Mouse (Mus musculus): ENCODE results near the gene Bud23. TPM values are rescaled to one million over a fixed set of nuclear protein-coding genes. Genes with fewer than 3 reads are reported as not detected.

Gene Bud23
- polyA plus RNA-seq, 1 experiment: 47.5 TPM

DNA sequence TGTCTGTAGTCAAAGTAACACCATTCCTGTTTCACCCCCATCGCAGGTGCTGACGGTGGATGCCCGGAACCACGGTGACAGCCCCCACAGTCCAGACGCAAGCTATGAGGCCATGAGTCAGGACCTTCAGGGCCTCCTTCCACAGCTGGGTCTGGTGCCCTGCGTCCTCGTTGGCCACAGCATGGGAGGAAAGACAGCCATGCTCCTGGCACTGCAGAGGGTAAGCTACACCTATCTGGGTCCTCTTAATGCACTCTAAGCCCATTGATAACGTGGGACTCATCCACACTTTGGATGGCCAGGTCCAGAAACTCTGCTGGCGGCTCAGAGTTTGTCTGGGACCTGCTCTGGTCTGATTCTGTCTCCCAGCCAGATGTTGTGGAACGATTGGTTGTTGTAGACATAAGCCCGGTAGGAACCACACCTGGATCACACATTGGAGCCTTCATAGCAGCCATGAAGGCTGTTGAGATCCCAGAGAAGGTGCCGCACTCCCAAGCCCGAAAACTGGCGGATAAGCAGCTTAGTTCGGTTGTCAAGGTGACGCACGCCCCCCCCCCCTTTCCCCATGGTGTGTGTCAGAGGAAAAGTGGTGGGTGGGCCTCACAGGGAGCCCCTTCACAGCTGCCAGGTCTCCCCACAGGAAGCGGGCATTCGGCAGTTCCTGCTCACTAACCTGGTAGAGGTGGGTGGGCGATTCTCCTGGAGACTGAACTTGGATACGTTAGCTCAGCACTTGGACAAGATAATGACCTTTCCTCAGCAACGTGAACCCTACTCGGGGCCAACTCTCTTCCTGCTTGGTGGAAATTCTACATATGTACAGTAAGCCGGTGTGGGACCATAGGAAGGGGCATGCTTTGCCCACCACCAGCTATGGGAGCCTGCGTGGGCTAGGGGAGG, 53.7 kb downstream of the Bud23 start:
- WGBS: 92% methylated on average over 25 of the region's 25 CpGs
- TF ChIP-seq POLR2A (IDR thresholded peaks at IDR 0.05; ENCODE audit: low read depth, low read length): no peak
- no peak for TF ChIP-seq CTCF (IDR thresholded peaks at IDR 0.05; ENCODE audit: extremely low read depth, insufficient read depth, insufficient read length, insufficient replicate concordance)
- Histone ChIP-seq H3K4me3 (ENCODE audit: extremely low read depth, insufficient read depth, insufficient read length) (no peak overlapping the region), H3K4me1 (ENCODE audit: control insufficient read depth, insufficient read depth, insufficient read length) (peaks cover 4% of the 10 kb centered on the region; the same call in 1 of the 2 replicates), H3K27ac (ENCODE audit: insufficient read depth, low read length) (no peak overlapping the region), H3K27me3 (ENCODE audit: control insufficient read depth, insufficient read depth, low read length) (no peaks in the 10 kb centered on the region), H3K36me3 (ENCODE audit: control insufficient read depth, insufficient read depth, low read length) (no peaks in the 10 kb centered on the region)
- DNase-seq (ENCODE audit: low read depth in 1 of 2, low spot score in 2 of 2): no peak

DNA sequence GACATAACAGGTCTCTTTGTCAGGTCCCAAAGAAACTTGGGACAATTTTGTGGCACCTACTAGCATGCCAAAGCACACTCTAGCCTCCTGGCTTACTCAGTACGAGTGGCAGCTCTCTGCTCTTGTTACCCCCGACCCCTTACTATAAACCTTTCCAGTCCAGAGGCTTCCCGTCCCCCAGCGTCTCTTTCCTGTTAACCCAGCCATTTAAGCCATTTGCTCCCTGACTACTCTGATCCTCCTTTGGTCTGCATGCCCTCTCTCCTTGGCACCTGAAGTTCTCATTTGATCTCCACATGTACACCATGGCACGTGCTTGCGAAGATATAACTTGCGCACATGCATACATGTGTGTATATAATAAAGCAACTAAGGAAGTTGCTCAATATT, 54.4 kb downstream of the Bud23 start:
- 48% methylated on average over 7 of the region's 7 CpGs for WGBS

GRCm38 (mm10) chr5:135009590-135010319, 55.0 kb downstream of the Bud23 start:
- WGBS: under 1% methylated on average over 36 of the region's 37 CpGs
- DNase-seq (ENCODE audit: low read depth in 1 of 2, low spot score in 2 of 2): peak; percentile 76 to 85
- TF ChIP-seq POLR2A (IDR thresholded peaks at IDR 0.05; ENCODE audit: low read depth, low read length) (0 out of 2 replicates have a peak, but pooled peaks have one; percentile 7), CTCF (IDR thresholded peaks at IDR 0.05; ENCODE audit: extremely low read depth, insufficient read depth, insufficient read length, insufficient replicate concordance) (no peak)
- Histone ChIP-seq H3K27ac (ENCODE audit: insufficient read depth, low read length) (peak overlapping the region; percentile 99), H3K36me3 (ENCODE audit: control insufficient read depth, insufficient read depth, low read length) (no peaks in the 10 kb centered on the region), H3K4me3 (ENCODE audit: extremely low read depth, insufficient read depth, insufficient read length) (peak overlapping the region; percentile 78), H3K4me1 (ENCODE audit: control insufficient read depth, insufficient read depth, insufficient read length) (peaks cover 4% of the 10 kb centered on the region; the same call in 1 of the 2 replicates), H3K27me3 (ENCODE audit: control insufficient read depth, insufficient read depth, low read length) (no peaks in the 10 kb centered on the region)

More for the DNA sequence above, 54.4 kb downstream of the Bud23 start:
- no peaks in the 10 kb centered on the region for H3K36me3 ChIP-seq (ENCODE audit: control insufficient read depth, insufficient read depth, low read length)
- no peaks in the 10 kb centered on the region for H3K27me3 ChIP-seq (ENCODE audit: control insufficient read depth, insufficient read depth, low read length)
- 0 out of 2 replicates have a peak overlapping the region, but pooled peaks have one; percentile 39 for H3K27ac ChIP-seq (ENCODE audit: insufficient read depth, low read length)
- H3K4me1 ChIP-seq (ENCODE audit: control insufficient read depth, insufficient read depth, insufficient read length): peaks cover 4% of the 10 kb centered on the region; the same call in 1 of the 2 replicates
- TF ChIP-seq CTCF (IDR thresholded peaks at IDR 0.05; ENCODE audit: extremely low read depth, insufficient read depth, insufficient read length, insufficient replicate concordance) (no peak), POLR2A (IDR thresholded peaks at IDR 0.05; ENCODE audit: low read depth, low read length) (no peak)
- no peak for DNase-seq (ENCODE audit: low read depth in 1 of 2, low spot score in 2 of 2)
- H3K4me3 ChIP-seq (ENCODE audit: extremely low read depth, insufficient read depth, insufficient read length): no peak overlapping the region

DNA sequence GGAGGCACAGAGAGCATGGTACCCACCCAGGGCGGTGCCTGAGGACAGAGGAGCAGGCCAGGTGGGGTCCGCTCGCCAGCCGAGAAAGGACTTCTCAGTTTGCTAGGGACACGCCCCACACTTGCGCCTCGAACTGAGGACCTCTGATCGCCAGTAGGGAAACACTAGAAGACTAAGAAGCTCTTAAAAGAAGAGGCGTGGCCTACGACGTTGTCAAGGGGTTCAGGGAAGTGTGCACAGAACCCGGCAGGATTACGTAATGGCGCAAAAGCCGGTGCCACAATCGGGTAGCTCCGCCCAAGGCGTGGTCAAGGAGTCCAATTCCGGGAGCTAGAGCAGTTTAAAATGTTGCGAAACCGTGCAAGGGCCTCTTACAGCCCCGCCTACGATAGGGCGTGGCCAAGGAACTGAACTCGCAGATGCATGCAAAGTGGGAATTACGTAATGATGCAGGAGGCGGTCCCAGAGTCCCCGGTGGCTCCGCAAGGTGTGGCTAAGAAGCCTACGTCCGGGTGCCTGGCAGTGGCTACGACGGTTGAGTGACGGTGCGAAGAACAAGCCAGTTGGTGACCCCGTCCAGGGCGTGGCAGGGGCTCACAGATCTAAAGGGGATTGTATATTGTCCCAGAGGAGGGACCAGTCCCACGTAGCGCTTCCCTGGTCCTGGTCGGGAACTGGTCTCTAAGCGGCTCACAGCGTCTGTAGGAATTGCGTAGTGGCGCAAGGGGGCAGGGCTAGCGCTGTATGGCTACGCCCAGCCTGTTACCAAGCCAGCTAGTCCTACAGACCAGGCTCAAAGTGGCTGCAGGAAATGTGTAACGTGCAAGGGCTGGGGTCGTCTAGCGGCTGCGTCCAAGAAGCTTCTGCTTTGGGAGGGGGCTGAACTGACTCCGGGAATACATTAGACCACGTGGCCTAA, 55.8 kb downstream of the Bud23 start, which contains the start of gene Abhd11:
TSS of gene Abhd11 (plus strand) at position 482 of the 919 bp plus-strand sequence.
- Histone ChIP-seq H3K4me1 (ENCODE audit: control insufficient read depth, insufficient read depth, insufficient read length) (peaks cover 4% of the 10 kb centered on the region; the same call in 1 of the 2 replicates), H3K4me3 (ENCODE audit: extremely low read depth, insufficient read depth, insufficient read length) (peak within 1 kb of the TSS; percentile 78), H3K27ac (ENCODE audit: insufficient read depth, low read length) (peak within 1 kb of the TSS; percentile 99), H3K27me3 (ENCODE audit: control insufficient read depth, insufficient read depth, low read length) (no peaks in the 10 kb centered on the region), H3K36me3 (ENCODE audit: control insufficient read depth, insufficient read depth, low read length) (no peaks in the 10 kb centered on the region)
- peak; percentile 98 to 100 for DNase-seq (ENCODE audit: low read depth in 1 of 2, low spot score in 2 of 2)
- WGBS: under 1% methylated on average over 52 of the region's 52 CpGs
- no peak for TF ChIP-seq CTCF (IDR thresholded peaks at IDR 0.05; ENCODE audit: extremely low read depth, insufficient read depth, insufficient read length, insufficient replicate concordance)
- TF ChIP-seq POLR2A (IDR thresholded peaks at IDR 0.05; ENCODE audit: low read depth, low read length): peak; percentile 83

GRCm38 (mm10) chr5:135007802-135008571, 56.8 kb downstream of the Bud23 start:
- DNase-seq (ENCODE audit: low read depth in 1 of 2, low spot score in 2 of 2): peak in 1 of 2 experiments; percentile 41
- Histone ChIP-seq H3K27ac (ENCODE audit: insufficient read depth, low read length) (peak overlapping the region; percentile 88), H3K4me3 (ENCODE audit: extremely low read depth, insufficient read depth, insufficient read length) (peak overlapping the region; percentile 61), H3K4me1 (ENCODE audit: control insufficient read depth, insufficient read depth, insufficient read length) (peaks cover 4% of the 10 kb centered on the region; the same call in 1 of the 2 replicates), H3K36me3 (ENCODE audit: control insufficient read depth, insufficient read depth, low read length) (no peaks in the 10 kb centered on the region), H3K27me3 (ENCODE audit: control insufficient read depth, insufficient read depth, low read length) (no peaks in the 10 kb centered on the region)
- 28% methylated on average over 16 of the region's 16 CpGs for WGBS
- no peak for TF ChIP-seq POLR2A (IDR thresholded peaks at IDR 0.05; ENCODE audit: low read depth, low read length)
- TF ChIP-seq CTCF (IDR thresholded peaks at IDR 0.05; ENCODE audit: extremely low read depth, insufficient read depth, insufficient read length, insufficient replicate concordance): peak; percentile 3; the same call in 1 of the 2 replicates

Other genes with a start within 250 kb of the Bud23 start
- 0.14 TPM in 1 of 2 replicates, not detected in the other for gene Tmem270, start 158.2 kb downstream of the Bud23 start, polyA plus RNA-seq (2012; rRNA removed)
- 32.3 and 35.1 TPM in 2 replicates for gene Cldn13, start 149.4 kb downstream of the Bud23 start, polyA plus RNA-seq (2012; rRNA removed)
- gene Mettl27, start 132.6 kb downstream of the Bud23 start, polyA plus RNA-seq (2012; rRNA removed): 9.8 and 11.3 TPM in 2 replicates
- 0.38 and 0.44 TPM in 2 replicates for gene Cldn4, start 118.0 kb downstream of the Bud23 start, polyA plus RNA-seq (2012; rRNA removed)
- 3.1 and 5.0 TPM in 2 replicates for gene Cldn3, start 78.7 kb downstream of the Bud23 start, polyA plus RNA-seq (2012; rRNA removed)
- gene Abhd11, start 55.8 kb downstream of the Bud23 start, polyA plus RNA-seq (2012; rRNA removed): 43.6 and 53.7 TPM in 2 replicates
- gene Stx1a, start 41.5 kb downstream of the Bud23 start, polyA plus RNA-seq (2012; rRNA removed): 8.5 and 9.0 TPM in 2 replicates
- 15.5 and 23.5 TPM in 2 replicates for gene Dnajc30, start 757 bp downstream of the Bud23 start, polyA plus RNA-seq (2012; rRNA removed)
- 0.78 and 1.4 TPM in 2 replicates for gene Vps37d, start 13.3 kb upstream of the Bud23 start, polyA plus RNA-seq (2012; rRNA removed)
- gene Mlxipl, start 24.9 kb upstream of the Bud23 start, polyA plus RNA-seq (2012; rRNA removed): 0.70 and 1.2 TPM in 2 replicates
- gene Tbl2, start 84.7 kb upstream of the Bud23 start, polyA plus RNA-seq (2012; rRNA removed): 6.1 and 7.2 TPM in 2 replicates
- 34.3 and 37.3 TPM in 2 replicates for gene Bcl7b, start 103.3 kb upstream of the Bud23 start, polyA plus RNA-seq (2012; rRNA removed)
- 21.9 and 22.6 TPM in 2 replicates for gene Baz1b, start 122.3 kb upstream of the Bud23 start, polyA plus RNA-seq (2012; rRNA removed)
- gene Fzd9, start 186.3 kb upstream of the Bud23 start, polyA plus RNA-seq (2012; rRNA removed): 0.55 and 0.67 TPM in 2 replicates